Mouse (Mus musculus): Measurements from ENCODE around the gene Ass1.

The Ass1 gene

GRCm38 (mm10) chr2:31469931-31470682 lies at the start of gene Ass1:
Ass1 (plus strand) TSS chr2:31470207.
- DNase-seq (ENCODE audit: low read depth) = peak; percentile 70

DNA sequence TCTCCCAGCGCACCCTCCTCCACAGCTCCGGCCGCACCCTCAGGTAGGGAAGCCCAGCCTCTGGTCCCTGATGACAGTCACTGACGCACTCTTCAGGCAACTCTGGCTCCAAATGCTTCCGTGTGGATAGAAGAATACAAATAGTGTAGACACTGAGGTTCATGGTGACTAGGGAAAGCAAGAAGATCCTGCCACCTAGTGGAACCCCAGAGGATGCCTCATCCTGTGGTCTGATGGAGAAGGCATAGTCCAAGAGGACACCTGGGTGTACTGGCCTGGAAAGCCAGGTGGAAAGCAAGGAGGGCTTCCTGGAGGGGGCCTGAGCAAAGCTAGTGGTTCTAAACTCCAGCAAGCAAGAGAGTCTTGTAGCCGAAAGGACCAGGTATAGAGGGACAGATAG lies 49.1 kb upstream of the Ass1 start:
- DNase-seq (ENCODE audit: low read depth) = no peak

DNA sequence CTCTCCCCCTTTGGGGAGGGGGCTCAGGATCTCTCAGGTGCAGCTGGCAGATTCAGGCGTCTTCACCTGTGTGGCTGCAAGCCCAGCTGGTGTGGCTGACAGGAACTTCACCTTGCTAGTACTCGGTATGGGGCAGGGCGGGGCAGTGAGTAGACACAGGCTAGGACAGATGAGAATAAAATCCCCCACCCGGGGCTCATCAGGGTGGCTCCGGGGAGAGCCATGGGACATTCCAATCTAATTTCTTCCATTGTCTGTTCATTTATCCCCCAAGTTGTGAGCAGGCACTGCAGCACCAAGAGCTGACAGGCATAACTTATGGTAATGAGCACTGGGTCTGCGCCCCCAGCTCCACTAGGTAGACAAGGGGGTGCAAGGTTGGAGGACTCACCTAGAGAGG lies 47.4 kb upstream of the Ass1 start:
- no peak for DNase-seq (ENCODE audit: low read depth)

DNA sequence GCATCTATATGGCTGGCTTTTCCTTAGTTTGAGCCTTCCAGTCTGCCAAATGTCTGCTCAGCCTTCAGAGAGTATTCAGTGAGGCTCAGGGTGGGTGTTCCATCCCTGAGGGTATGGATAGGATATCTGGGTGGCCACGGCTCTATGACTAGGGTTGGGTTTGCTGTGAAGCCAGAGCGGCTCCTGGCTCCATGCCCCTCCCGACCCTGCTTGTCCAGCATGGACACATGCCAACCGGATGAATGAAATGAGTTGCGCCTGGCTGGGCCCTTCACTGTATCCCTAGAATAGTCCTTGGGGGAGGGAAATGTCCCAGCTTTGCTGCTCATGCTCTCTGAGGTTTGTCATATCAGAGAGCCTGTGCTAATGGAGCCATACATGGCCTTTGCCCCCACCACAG lies 38.5 kb upstream of the Ass1 start:
- no peak for DNase-seq (ENCODE audit: low read depth)

DNA sequence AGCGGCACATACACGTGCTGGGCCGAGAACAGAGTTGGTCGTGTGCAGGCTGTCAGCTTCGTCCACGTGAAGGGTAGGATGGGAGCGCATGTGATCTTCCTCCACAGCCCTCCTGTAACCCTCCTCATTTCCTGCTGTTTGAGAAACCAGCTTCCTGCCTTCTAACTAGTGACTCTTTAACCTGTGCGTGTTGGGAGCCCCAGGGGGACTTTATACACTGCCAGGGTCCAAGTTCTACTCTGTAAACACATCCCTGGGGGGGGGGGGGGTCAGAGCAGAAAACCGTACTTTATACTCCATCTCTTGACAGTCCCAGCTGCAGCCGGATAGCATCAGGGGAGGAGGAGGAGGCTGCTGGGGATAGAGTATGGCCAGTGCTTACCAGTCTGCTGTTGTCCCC lies 35.3 kb upstream of the Ass1 start:
- no peak for DNase-seq (ENCODE audit: low read depth)

DNA sequence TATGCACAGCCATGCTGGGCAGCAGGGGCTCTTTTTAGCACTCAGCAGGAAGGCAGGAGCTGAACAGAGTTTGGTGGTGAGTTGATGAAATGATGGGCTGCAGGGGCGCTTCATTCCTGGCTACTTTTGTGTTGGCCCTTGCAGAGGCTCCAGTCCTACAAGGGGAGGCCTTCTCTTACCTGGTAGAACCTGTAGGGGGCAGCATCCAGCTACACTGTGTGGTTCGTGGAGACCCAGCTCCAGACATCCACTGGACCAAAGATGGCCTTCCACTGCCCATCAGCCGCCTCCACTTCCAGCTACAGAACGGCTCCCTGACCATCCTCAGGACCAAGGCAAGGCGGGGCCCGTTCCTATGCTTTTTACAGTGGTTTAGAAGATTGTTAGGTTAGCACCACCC lies 34.4 kb upstream of the Ass1 start:
- DNase-seq (ENCODE audit: low read depth) = peak; percentile 19

GRCm38 (mm10) chr2:31437480-31438245 lies 32.3 kb upstream of the Ass1 start:
- DNase-seq (ENCODE audit: low read depth) = no peak

GRCm38 (mm10) chr2:31439576-31439975 lies 30.4 kb upstream of the Ass1 start:
- no peak for DNase-seq (ENCODE audit: low read depth)

GRCm38 (mm10) chr2:31442480-31443160 lies 27.4 kb upstream of the Ass1 start:
- DNase-seq (ENCODE audit: low read depth) = no peak

DNA sequence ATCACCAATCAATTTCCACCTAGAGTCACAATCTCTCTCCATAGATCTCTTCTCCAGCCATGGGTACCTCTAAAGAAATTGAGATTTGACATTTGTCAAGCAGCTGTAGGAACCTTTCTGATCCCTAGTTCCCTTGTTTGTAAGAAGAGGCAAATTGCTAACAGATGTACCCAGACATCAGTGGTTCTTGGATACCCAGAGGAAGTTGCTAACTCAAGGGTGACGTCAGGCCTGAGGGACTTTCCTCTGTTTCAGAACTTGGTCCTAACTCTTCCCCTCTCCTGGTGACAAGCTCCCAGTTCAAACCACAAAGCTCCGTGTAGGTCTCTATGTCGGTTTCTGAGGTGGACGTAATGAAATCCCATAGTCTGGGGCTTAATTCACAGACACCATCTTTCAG lies 24.0 kb upstream of the Ass1 start:
- no peak for DNase-seq (ENCODE audit: low read depth)

- no peak for DNase-seq (ENCODE audit: low read depth)
Measured at GRCm38 (mm10) chr2:31446456-31446855, 23.6 kb upstream of the Ass1 start.

- DNase-seq (ENCODE audit: low read depth) = no peak
Measured at GRCm38 (mm10) chr2:31447536-31447935, 22.5 kb upstream of the Ass1 start.

DNA sequence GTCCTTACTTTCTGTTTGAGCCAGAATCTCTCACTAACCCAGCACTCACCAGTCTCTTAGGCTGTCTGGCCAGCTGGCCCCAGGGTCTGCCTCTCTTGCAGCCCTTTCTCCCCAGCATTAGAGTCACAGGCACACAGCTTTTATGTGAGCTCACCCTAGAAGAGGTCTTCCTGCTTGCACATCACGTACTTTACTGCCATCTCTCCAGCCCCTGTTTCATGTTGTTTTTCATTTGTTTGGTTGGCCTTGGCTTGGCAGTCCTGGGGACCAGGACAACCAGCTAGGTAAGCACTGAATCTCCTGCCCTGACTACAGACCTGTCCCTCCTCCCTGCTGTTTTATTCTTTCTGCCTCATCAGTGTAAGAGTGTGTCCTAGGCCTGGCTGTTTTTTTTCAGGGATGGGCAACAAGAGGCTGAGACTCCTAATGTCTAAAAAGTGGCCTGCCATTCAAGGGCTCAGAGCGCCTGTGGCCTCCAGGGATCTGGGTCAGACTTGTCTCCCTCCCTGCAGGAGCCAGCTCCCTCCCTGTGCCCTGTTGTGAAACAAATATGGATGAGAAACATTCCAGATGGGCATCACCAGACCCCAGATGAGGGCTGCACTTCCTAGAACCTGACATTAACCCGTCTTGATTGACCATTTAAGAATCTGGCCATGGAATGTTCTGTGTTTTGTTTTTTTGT lies 21.1 kb upstream of the Ass1 start:
- DNase-seq (ENCODE audit: low read depth) = no peak

DNA sequence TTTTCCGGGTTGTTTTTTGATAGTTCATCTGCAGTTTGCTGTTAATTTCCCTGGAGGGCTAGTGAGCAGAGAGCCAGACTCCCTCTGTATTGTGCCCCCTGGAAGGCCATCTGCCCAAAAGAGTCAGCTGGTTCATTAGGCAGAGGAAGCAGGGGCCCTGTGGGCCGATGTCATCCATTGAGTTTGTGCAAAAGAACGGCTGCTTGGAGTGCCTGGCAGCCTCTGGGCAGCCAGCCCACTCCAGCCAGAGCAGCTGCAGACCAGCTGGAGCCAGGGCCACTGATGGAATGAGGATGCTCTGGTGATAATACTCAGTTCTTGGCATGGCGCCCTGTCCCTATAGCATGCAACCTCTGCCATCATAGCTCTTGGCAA lies 20.6 kb upstream of the Ass1 start:
- DNase-seq (ENCODE audit: low read depth) = no peak

GRCm38 (mm10) chr2:31449902-31450301 lies 20.1 kb upstream of the Ass1 start:
- DNase-seq (ENCODE audit: low read depth) = no peak

GRCm38 (mm10) chr2:31450661-31451060 lies 19.3 kb upstream of the Ass1 start:
- DNase-seq (ENCODE audit: low read depth) = no peak

GRCm38 (mm10) chr2:31451530-31451929 lies 18.5 kb upstream of the Ass1 start:
- DNase-seq (ENCODE audit: low read depth) = no peak

GRCm38 (mm10) chr2:31453011-31453410 lies 17.0 kb upstream of the Ass1 start:
- DNase-seq (ENCODE audit: low read depth) = no peak

DNA sequence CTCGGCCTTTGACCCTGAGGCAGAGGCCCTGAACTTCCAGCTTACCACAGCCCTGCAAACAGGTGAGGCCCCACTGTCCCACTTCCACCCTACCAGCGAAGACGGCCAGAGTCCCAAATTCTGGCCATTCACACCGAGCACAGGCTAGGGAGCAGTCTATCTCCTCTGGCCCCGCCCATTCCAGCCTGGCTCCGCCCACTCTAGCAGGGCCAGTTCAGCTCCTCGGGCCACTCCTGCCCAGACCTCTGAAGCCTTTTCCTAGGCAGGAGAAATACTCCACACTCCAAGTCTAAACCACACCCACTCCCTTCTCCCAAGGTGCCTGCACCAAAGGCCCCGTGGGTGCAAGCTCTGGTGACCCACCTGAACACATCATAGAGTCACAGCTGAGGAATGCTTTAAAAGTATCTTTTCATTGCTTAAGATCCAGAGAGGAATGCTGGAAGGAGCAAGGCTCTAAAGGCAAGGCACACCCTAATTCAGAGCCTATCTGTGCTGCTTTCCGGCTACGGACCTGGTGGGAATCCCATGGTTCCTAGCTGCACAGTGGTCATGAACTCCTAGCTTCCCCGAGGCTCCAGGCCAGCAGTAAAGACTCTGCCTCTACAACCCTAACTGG lies 16.3 kb upstream of the Ass1 start:
- no peak for DNase-seq (ENCODE audit: low read depth)

DNA sequence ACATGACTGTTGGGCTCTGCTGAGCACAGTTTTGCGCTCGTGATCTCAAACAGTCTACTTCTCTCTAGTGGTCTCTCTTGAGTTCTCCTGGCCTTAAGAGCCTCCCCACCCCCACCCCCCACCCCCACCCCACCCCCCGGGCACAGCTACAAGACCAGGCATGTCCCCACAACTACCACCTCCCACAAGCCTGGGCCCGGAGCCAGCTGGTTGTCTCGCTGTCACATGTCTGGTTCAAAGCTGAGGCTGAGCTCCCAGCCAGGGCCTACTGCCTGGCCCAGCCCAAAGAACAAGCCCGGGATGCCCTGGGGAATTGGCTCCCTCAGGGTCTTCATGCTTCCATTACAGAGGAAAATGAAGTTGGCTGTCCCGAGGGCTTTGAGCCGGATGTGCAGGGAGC lies 15.7 kb upstream of the Ass1 start:
- no peak for DNase-seq (ENCODE audit: low read depth)

DNA sequence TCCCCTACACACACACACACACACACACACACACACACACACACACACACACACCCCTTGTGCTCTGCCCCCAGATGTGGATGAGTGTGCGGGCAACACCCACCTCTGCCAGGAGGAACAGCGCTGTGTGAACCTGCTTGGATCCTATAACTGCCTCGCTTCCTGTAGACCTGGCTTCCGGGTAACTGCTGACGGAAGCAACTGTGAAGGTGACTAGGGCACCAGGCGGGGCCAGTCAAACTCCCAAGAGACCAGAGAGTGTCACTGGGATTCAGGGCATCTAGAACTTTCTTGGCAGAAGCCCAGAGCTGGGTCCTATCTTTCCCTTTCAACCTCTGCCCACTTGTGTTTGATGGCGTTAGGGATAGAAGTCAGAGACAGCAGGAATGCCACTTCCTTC lies 14.6 kb upstream of the Ass1 start:
- DNase-seq (ENCODE audit: low read depth) = no peak

- DNase-seq (ENCODE audit: low read depth) = no peak
Measured at GRCm38 (mm10) chr2:31458460-31458859, 11.5 kb upstream of the Ass1 start.

All from c-Kit-positive CD71-positive TER-119-negative erythroid progenitor cells, embryonic 14.5 days (primary cell).